Mouse (Mus musculus): ENCODE measurements around the gene Adat2.

GRCm38 (mm10) chr10:13565080-13565448 is 12.4 kb downstream of the Adat2 start:
- TF ChIP-seq GATA1 (IDR thresholded peaks at IDR 0.05; ENCODE audit: borderline replicate concordance, low read length) (no peak), CTCF (IDR thresholded peaks at IDR 0.05; ENCODE audit: low read depth, low read length) (no peak)

Data from G1E (cell line).